Mouse (Mus musculus) stomach, embryonic 14.5 days (tissue): ENCODE results near the gene Nav2. TPM values are rescaled to one million over a fixed set of nuclear protein-coding genes. Genes with fewer than 3 reads are reported as not detected.

Experiments
- ATAC-seq: fragments of 200-750 bp; cut with Nextera tagmentation; 2 replicates; pipeline ENCODE4 v1.8.0; 2017; ENCODE audit warnings: low read depth, moderate TSS enrichment; ENCODE audit not compliant: insufficient number of reproducible peaks, insufficient read depth, low FRiP score
- H3K27ac ChIP-seq: fragments of 300-500 bp; sonication (generic); 2 replicates; pipeline ENCODE4 v1.5.1; 2014; ENCODE audit warnings: mild to moderate bottlenecking, low read length, moderate library complexity, mixed read lengths
- H3K27me3 ChIP-seq: fragments of 300-500 bp; sonication (generic); 2 replicates; pipeline ENCODE4 v1.6.1; 2014; ENCODE audit warnings: low read length, control low read depth, mixed read lengths; ENCODE audit not compliant: control insufficient read depth, insufficient read depth
- H3K36me3 ChIP-seq: fragments of 300-500 bp; sonication (generic); 2 replicates; pipeline ENCODE4 v1.6.1; 2014; ENCODE audit warnings: mild to moderate bottlenecking, control low read depth, low read length, moderate library complexity, mixed read lengths; ENCODE audit not compliant: control insufficient read depth, insufficient read depth
- H3K4me1 ChIP-seq: fragments of 300-500 bp; sonication (generic); 2 replicates; pipeline ENCODE4 v1.6.1; 2014; ENCODE audit warnings: low read length, control low read depth, mixed read lengths; ENCODE audit not compliant: control insufficient read depth, insufficient read depth
- H3K4me2 ChIP-seq: fragments of 300-500 bp; sonication (generic); replicated peaks from 2 replicates; pipeline ENCODE4 v1.6.1; 2014; ENCODE audit warnings: low read depth, low read length, control low read depth
- H3K4me3 ChIP-seq: fragments of 300-500 bp; sonication (generic); 2 replicates; pipeline ENCODE4 v1.5.1; 2014; ENCODE audit warnings: low read depth, low read length, control low read depth
- H3K9ac ChIP-seq: fragments of 300-500 bp; sonication (generic); replicated peaks from 2 replicates; pipeline ENCODE4 v1.6.1; 2014; ENCODE audit warnings: low read depth, mild to moderate bottlenecking, control low read depth, low read length, moderate library complexity, mixed read lengths
- H3K9me3 ChIP-seq: fragments of 300-500 bp; sonication (generic); 2 replicates; pipeline ENCODE4 v1.6.1; 2016; ENCODE audit warnings: low read depth, low read length, control low read depth; ENCODE audit not compliant: control insufficient read depth
- WGBS: fragments of 180-500 bp; shearing (Covaris S2); extraction: QIAGEN DNeasy Blood & Tissue Kit; methylation state at CpG from one replicate; pipeline ENCODE4 v1.1.7; 2014; 5-methylcytosine and 5-hydroxymethylcytosine counted together
- polyA plus RNA-seq: library from polyadenylated mRNA; unstranded; fragments of >200 nt; fragmentation: Nextera tagmentation; extraction: Ambion mirVana; gene quantifications from 2 replicates; pipeline ENCODE4 v1.2.1, GENCODE M21; 2014

Gene Nav2
- polyA plus RNA-seq, 1 experiment from 2014 or later: 41.1 TPM

DNA sequence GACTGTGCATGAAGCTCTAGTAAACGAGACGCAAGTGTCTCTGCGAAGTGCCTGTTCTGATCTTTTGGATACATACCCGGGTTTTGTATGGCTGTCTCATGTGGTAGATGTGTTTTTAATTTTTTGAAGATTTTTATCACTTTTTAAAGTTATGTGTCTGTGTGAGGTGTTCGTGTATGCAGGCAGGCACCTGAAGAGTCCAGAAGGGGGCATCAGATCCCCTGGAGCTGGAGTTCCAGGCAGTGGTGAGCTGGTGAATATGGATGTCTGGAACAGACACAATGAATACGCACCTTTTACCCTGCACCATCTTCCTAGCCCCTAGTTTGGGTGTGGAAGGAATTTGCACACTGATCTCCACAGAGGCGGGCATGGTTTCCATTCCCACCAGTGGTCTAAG lies 214.0 kb downstream of the Nav2 start:
- H3K9me3 ChIP-seq: no peaks in the 10 kb centered on the region
- no peak overlapping the region for H3K27ac ChIP-seq
- no peaks in the 10 kb centered on the region for H3K27me3 ChIP-seq
- H3K36me3 ChIP-seq: no peaks in the 10 kb centered on the region
- H3K9ac ChIP-seq: no peak overlapping the region
- H3K4me3 ChIP-seq: no peak overlapping the region
- H3K4me1 ChIP-seq: 0 out of 2 replicates have a peak, but pooled peaks cover 3% of the 10 kb centered on the region
- ATAC-seq: no peak
- WGBS: 61% methylated on average over 7 of the region's 7 CpGs
- H3K4me2 ChIP-seq: no peak overlapping the region

DNA sequence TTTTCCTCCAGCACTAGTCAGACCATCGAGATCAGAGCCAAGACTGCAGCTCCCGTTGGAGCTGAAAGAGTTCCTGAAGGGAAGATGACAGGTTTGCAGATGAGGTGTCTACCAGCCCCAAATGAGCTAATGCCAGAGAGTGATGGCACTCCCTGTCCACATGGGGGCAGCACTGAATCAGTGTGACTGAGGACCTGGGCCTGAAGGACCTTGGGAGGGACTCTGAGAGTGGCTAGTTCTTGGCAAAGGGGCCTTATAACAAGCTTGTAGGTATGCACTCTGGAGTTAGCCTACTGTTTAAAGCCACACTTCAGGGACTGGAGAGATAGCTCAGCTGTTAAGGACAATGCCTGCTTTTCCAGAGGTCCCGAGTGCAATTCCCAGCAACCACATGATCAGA lies 217.0 kb downstream of the Nav2 start:
- Histone ChIP-seq H3K36me3 (no peaks in the 10 kb centered on the region), H3K4me2 (no peak overlapping the region), H3K4me3 (no peak overlapping the region), H3K4me1 (no peaks in the 10 kb centered on the region), H3K9ac (no peak overlapping the region), H3K27me3 (no peaks in the 10 kb centered on the region), H3K27ac (no peak overlapping the region), H3K9me3 (no peaks in the 10 kb centered on the region)
- ATAC-seq: no peak
- WGBS: 32% methylated on average over 3 of the region's 3 CpGs

DNA sequence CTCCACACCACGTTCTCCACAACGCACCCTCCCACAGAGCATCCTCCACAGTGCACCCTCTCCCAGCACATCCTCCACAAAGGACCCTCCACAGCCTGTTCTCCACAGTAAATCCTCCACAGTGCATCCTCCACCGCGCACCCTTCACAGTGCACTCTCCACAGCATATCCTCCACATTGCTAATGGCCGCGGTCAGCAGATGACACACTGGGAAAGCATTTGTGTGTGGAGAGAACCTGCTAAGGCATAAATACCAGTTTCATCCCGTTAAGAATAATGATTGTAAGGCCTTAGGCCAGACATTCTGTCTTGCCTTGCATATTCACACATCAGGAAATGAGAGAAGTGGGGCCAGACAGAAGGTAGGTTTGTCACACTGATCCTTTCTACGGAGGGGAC lies 219.7 kb downstream of the Nav2 start:
- no peak overlapping the region for H3K9ac ChIP-seq
- H3K9me3 ChIP-seq: no peaks in the 10 kb centered on the region
- no peaks in the 10 kb centered on the region for H3K4me1 ChIP-seq
- H3K27ac ChIP-seq: no peak overlapping the region
- no peaks in the 10 kb centered on the region for H3K27me3 ChIP-seq
- no peak overlapping the region for H3K4me3 ChIP-seq
- H3K4me2 ChIP-seq: no peak overlapping the region
- no peaks in the 10 kb centered on the region for H3K36me3 ChIP-seq
- no peak for ATAC-seq
- 81% methylated on average over 8 of the region's 8 CpGs for WGBS

DNA sequence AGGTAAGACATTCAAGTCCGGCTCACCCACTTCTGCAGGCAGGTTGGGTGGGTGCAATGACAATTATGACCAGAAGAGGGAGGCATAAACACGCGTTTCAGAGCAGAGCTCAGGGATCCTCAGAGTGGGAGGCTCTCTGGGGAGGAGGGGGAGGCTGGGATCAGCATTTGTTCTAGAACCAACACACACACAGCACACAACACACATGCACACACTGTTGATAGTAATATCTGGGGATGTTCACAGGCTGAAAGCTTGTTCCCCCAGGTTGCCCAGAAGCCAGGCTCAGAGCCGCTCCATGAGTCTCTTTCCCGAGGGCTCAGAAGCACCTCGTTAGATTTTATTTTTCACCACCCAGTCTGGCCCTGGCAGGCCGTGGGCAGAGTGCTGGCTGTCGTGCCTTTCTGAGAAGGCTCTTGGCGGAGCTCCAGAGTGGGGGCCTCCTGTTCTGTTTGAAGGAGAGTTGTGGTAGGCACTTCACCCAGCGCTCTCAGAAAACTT lies 224.4 kb downstream of the Nav2 start:
- no peak overlapping the region for H3K9ac ChIP-seq
- H3K36me3 ChIP-seq: no peaks in the 10 kb centered on the region
- ATAC-seq: peak; percentile 78
- no peak overlapping the region for H3K4me2 ChIP-seq
- WGBS: 32% methylated on average over 10 of the region's 10 CpGs
- H3K9me3 ChIP-seq: no peaks in the 10 kb centered on the region
- no peaks in the 10 kb centered on the region for H3K4me1 ChIP-seq
- H3K4me3 ChIP-seq: no peak overlapping the region
- no peak overlapping the region for H3K27ac ChIP-seq
- H3K27me3 ChIP-seq: no peaks in the 10 kb centered on the region

DNA sequence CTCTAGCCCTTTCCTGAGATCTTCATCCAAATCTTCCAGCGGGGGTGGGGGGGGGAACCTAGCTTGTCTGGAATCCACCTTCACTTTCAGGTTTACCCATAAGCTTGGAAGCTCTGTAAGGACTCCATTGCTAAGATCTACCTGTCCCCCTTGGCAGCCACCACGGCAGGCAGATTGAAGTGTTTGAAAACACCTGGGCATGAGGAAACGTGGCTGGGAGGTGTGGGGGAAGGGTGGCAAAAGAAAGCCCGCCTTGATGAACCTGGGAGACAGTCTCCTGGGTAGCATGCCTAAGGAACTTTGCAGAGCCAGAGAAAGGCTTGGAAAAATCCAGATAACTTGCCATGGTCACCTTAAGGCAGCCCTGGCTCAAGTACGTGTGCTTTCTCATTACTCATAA lies 225.9 kb downstream of the Nav2 start:
- Histone ChIP-seq H3K9ac (no peak overlapping the region), H3K9me3 (no peaks in the 10 kb centered on the region), H3K4me2 (no peak overlapping the region), H3K27ac (no peak overlapping the region), H3K4me1 (no peaks in the 10 kb centered on the region), H3K27me3 (no peaks in the 10 kb centered on the region), H3K36me3 (no peaks in the 10 kb centered on the region), H3K4me3 (no peak overlapping the region)
- WGBS: 63% methylated on average over 5 of the region's 5 CpGs
- no peak for ATAC-seq

DNA sequence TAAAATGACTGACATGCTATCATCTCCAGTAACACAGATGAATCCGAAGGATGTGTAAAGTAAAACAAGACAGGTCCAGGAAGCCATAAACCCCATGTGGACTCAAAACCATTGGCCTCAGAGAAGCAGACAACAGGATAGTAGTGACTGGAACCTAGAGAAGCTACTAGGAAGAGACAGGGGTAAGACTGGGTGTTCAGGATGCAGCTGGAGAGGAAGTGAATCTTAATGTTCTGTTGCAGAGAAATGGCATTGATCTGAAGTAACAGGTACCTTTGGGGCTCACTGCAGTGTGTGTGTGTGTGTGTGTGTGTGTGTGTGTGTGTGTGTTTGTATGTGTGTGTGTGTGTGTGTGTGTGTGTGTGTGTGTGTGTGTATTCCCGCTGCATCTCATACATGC lies 231.2 kb downstream of the Nav2 start:
- Histone ChIP-seq H3K4me1 (no peaks in the 10 kb centered on the region), H3K4me2 (no peak overlapping the region), H3K27ac (no peak overlapping the region), H3K9ac (no peak overlapping the region), H3K4me3 (no peak overlapping the region), H3K9me3 (no peaks in the 10 kb centered on the region), H3K27me3 (no peaks in the 10 kb centered on the region), H3K36me3 (no peaks in the 10 kb centered on the region)
- WGBS: 84% methylated on average over 2 of the region's 2 CpGs
- no peak for ATAC-seq

DNA sequence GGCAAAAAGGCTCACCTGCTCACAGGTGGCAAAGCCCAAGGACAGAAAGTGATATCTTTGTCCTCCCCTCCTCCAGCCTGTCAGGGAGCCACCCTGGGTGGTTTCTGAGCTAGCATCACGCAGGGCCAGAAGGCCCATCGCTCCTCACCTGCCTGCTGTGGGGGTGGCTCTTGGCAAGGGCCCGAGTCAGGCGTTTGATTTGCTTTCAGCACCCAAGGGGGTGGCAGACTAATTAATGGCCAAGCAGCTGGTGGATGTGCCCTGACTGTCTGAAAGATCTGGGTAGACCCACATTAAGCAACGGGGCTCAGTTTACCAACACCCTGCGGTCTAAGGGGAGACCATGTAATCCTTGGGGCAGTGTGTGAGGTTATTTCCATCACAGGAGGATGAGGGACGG lies 235.4 kb downstream of the Nav2 start:
- H3K36me3 ChIP-seq: no peaks in the 10 kb centered on the region
- H3K4me3 ChIP-seq: no peak overlapping the region
- WGBS: 73% methylated on average over 7 of the region's 7 CpGs

DNA sequence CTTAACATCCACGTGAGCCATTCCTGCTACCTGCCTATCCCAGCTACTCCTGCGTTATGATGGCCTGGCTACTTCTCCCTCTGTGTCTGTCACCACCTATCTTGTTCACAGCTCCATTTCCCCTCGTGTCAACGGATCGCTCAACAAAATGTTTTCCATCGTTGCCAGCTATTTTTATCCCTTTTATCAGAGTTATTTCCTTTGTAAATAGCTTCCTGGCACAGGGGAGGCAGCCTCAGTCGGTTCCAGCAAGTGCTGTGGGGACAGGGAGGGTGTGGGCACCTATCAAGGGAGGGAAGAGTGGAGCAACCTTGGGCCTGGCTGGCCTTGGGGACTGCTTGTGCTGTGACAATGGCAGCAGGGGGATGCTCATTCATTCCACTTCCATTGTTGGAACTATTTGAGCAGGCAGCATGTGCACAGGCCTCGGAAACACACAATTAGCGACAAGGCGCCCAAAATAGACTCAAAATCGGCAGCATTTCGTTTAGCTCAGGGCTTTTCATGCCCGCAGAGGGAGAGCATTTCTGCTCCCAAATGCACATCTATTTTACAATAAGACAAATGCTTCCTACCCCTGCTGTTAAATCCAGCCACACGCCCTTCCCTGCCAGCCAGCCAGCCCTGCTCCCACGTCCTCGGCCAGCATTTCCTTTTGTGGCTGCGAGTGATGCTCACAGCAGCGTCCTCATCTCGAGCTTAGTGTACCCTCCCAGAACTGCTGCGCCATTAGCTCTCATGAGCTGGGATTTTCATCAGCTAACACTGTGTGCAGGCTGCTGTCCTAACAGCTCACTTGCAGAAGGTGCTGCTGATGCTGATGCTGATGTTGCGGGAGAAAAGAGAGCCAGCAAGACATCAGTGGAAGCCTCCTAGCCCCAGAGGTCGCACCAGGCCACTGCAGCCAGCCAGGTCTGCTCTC lies 237.5 kb downstream of the Nav2 start:
- Histone ChIP-seq H3K4me1 (no peaks in the 10 kb centered on the region), H3K27me3 (no peaks in the 10 kb centered on the region), H3K36me3 (no peaks in the 10 kb centered on the region), H3K9ac (no peak overlapping the region), H3K4me2 (no peak overlapping the region), H3K4me3 (no peak overlapping the region), H3K9me3 (no peaks in the 10 kb centered on the region), H3K27ac (no peak overlapping the region)
- whole genome bisulfite sequencing: 56% methylated on average over 22 of the region's 22 CpGs
- 0 out of 2 replicates have a peak, but pooled peaks have one; percentile 56 for ATAC-seq

More for the DNA sequence above, 235.4 kb downstream of the Nav2 start:
- H3K9ac ChIP-seq: no peak overlapping the region
- no peaks in the 10 kb centered on the region for H3K9me3 ChIP-seq
- H3K4me1 ChIP-seq: no peaks in the 10 kb centered on the region
- H3K27me3 ChIP-seq: no peaks in the 10 kb centered on the region
- no peak for ATAC-seq
- no peak overlapping the region for H3K4me2 ChIP-seq
- H3K27ac ChIP-seq: no peak overlapping the region
